Mouse (Mus musculus) hindbrain, embryonic 16.5 days (tissue): ENCODE measurements around the gene Gorasp1. TPM values are rescaled to one million over a fixed set of nuclear protein-coding genes. Genes with fewer than 3 reads are reported as not detected.

ENCODE experiments used
- ATAC-seq: fragments of 200-750 bp; cut with Nextera tagmentation; 2 replicates; pipeline ENCODE4 v1.8.0; 2017; ENCODE audit warnings: moderate TSS enrichment, moderate library complexity
- H3K27ac ChIP-seq: fragments of 300-500 bp; sonication (generic); 2 replicates; pipeline ENCODE4 v1.5.1; 2014; ENCODE audit warnings: low read depth, mild to moderate bottlenecking, control low read depth, low read length, moderate library complexity
- H3K27me3 ChIP-seq: fragments of 300-500 bp; sonication (generic); replicated peaks from 2 replicates; pipeline ENCODE4 v1.6.1; 2014; ENCODE audit warnings: low read length; ENCODE audit not compliant: control insufficient read depth, insufficient read depth
- H3K36me3 ChIP-seq: fragments of 300-500 bp; sonication (generic); 2 replicates; pipeline ENCODE4 v1.6.1; 2014; ENCODE audit warnings: mild to moderate bottlenecking, low read length, moderate library complexity, mixed read lengths; ENCODE audit not compliant: control insufficient read depth, insufficient read depth
- H3K4me1 ChIP-seq: fragments of 300-500 bp; sonication (generic); 2 replicates; pipeline ENCODE4 v1.6.1; 2014; ENCODE audit warnings: low read depth, low read length; ENCODE audit not compliant: control insufficient read depth, insufficient read depth
- H3K4me2 ChIP-seq: fragments of 300-500 bp; sonication (generic); 2 replicates; pipeline ENCODE4 v1.6.1; 2014; ENCODE audit warnings: mild to moderate bottlenecking, low read length, control low read depth, moderate library complexity
- H3K4me3 ChIP-seq: fragments of 300-500 bp; sonication (generic); 2 replicates; pipeline ENCODE4 v1.5.1; 2014; ENCODE audit warnings: mild to moderate bottlenecking, low read length, control low read depth, moderate library complexity
- H3K9ac ChIP-seq: fragments of 300-500 bp; sonication (generic); 2 replicates; pipeline ENCODE4 v1.6.1; 2014; ENCODE audit warnings: low read depth, mild to moderate bottlenecking, control low read depth, low read length, moderate library complexity
- H3K9me3 ChIP-seq: fragments of 300-500 bp; sonication (generic); 2 replicates; pipeline ENCODE4 v1.6.1; 2014; ENCODE audit warnings: mild to moderate bottlenecking, low read length, moderate library complexity; ENCODE audit not compliant: control insufficient read depth
- WGBS: fragments of 180-500 bp; shearing (Covaris S2); extraction: QIAGEN DNeasy Blood & Tissue Kit; methylation state at CpG from one replicate; pipeline ENCODE4 v1.1.7; 2014; 5-methylcytosine and 5-hydroxymethylcytosine counted together
- polyA plus RNA-seq: library from polyadenylated mRNA; unstranded; fragments of >200 nt; fragmentation: Nextera tagmentation; extraction: Ambion mirVana; gene quantifications from 2 replicates; pipeline ENCODE4 v1.2.1, GENCODE M21; 2015

The Gorasp1 gene
- polyA plus RNA-seq, 1 experiment from 2014 or later: 33.1 TPM

GRCm38 (mm10) chr9:119973869-119974520, 36.6 kb upstream of the Gorasp1 start:
- Histone ChIP-seq H3K36me3 (no peaks in the 10 kb centered on the region), H3K27me3 (no peaks in the 10 kb centered on the region), H3K4me1 (peaks cover 17% of the 10 kb centered on the region), H3K27ac (no peak overlapping the region), H3K4me2 (no peak overlapping the region), H3K9me3 (no peaks in the 10 kb centered on the region), H3K4me3 (no peak overlapping the region), H3K9ac (no peak overlapping the region)
- ATAC-seq: no peak
- 91% methylated on average over 27 of the region's 27 CpGs for WGBS

DNA sequence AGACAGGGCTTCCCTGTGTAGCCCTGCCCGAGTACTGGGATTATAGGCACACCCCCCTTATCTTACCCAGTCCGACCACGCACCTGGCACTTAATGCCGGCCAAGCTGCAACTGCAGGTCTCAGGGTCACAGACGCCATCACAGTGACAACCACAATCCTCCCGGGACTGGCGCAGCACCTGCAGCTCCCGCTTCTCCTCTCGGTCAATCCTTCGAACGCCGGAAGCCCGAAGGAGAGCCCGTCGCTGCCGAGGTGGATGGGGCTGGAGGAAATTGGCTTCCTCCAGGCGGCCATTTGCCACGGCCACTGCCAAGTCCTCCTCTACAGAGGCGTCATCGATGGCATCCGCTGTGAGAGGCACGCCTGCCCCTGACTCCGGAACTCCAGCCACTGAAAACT, 35.9 kb upstream of the Gorasp1 start:
- WGBS: 90% methylated on average over 23 of the region's 23 CpGs
- H3K4me1 ChIP-seq: peaks cover 17% of the 10 kb centered on the region
- no peak overlapping the region for H3K27ac ChIP-seq
- no peak overlapping the region for H3K9ac ChIP-seq
- no peaks in the 10 kb centered on the region for H3K9me3 ChIP-seq
- H3K4me3 ChIP-seq: no peak overlapping the region
- no peaks in the 10 kb centered on the region for H3K27me3 ChIP-seq
- no peaks in the 10 kb centered on the region for H3K36me3 ChIP-seq
- no peak overlapping the region for H3K4me2 ChIP-seq
- ATAC-seq: no peak

- H3K27ac ChIP-seq: no peak overlapping the region; the same call in 1 of the 2 replicates
Observed at GRCm38 (mm10) chr9:119972582-119972981, 35.2 kb upstream of the Gorasp1 start.

GRCm38 (mm10) chr9:119972166-119972565, 34.8 kb upstream of the Gorasp1 start:
- ATAC-seq: no peak
- Histone ChIP-seq H3K4me2 (no peak overlapping the region), H3K4me1 (peaks cover 13% of the 10 kb centered on the region), H3K27ac (no peak overlapping the region; the same call in 1 of the 2 replicates), H3K4me3 (no peak overlapping the region), H3K36me3 (no peaks in the 10 kb centered on the region), H3K27me3 (no peaks in the 10 kb centered on the region), H3K9me3 (no peaks in the 10 kb centered on the region), H3K9ac (no peak overlapping the region)
- 83% methylated on average over 10 of the region's 10 CpGs for WGBS

More at GRCm38 (mm10) chr9:119972582-119972981, 35.2 kb upstream of the Gorasp1 start:
- H3K4me1 ChIP-seq: peaks cover 16% of the 10 kb centered on the region
- H3K9me3 ChIP-seq: no peaks in the 10 kb centered on the region
- H3K9ac ChIP-seq: no peak overlapping the region
- no peak for ATAC-seq
- no peak overlapping the region for H3K4me3 ChIP-seq
- WGBS: 72% methylated on average over 12 of the region's 12 CpGs
- no peak overlapping the region for H3K4me2 ChIP-seq
- H3K36me3 ChIP-seq: no peaks in the 10 kb centered on the region
- H3K27me3 ChIP-seq: no peaks in the 10 kb centered on the region

DNA sequence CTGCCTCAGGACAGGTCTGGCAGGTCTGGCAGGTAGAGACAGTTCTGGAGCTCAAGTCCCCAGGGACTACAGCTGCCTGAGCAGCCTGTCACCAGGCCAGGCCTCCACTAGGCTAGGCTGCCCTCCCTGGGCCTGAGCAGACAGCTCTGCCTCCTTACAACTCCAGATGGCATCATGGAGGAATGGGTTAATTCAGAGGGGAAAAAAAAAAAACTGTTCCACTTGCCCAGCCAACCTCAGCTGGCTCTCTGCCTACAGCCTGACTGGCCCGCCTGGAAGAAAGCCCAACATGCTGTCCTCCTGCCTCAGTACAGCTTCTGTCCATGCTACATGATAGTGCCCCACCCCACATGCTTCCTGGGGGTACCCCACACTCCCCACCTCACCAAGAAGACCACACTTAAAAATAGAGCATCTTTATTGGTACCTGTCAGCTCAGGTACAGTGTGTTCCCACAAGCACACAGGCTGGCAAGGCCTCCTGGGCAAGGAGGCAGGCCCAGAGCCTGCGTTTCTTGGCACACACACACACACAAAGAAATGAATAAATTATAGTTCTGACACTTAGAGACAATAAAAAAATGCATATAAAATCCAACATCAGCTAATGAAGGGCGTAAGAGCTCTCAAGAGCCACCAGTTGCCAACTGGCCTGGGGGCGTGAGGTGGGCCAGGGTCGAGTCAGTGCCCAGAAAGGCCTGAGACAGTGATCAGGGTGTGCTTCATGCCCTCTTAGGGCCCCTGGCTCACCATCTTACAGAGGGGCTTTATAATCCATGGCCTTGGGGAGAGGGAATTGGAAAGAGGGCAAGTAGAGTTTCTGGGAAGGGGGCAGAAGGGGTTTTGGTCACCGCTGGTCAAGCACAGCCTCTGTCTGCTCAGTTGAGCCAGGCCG, 33.6 kb upstream of the Gorasp1 start:
- no peaks in the 10 kb centered on the region for H3K9me3 ChIP-seq
- ATAC-seq: peak; percentile 70
- no peak overlapping the region for H3K4me3 ChIP-seq
- H3K27ac ChIP-seq: peak overlapping the region; percentile 55
- WGBS: 66% methylated on average over 7 of the region's 7 CpGs
- peaks cover 11% of the 10 kb centered on the region for H3K4me1 ChIP-seq
- no peaks in the 10 kb centered on the region for H3K27me3 ChIP-seq
- no peak overlapping the region for H3K9ac ChIP-seq
- H3K4me2 ChIP-seq: no peak overlapping the region
- H3K36me3 ChIP-seq: no peaks in the 10 kb centered on the region

GRCm38 (mm10) chr9:119970221-119970620, 32.9 kb upstream of the Gorasp1 start:
- no peak overlapping the region for H3K4me3 ChIP-seq
- H3K9me3 ChIP-seq: no peaks in the 10 kb centered on the region
- ATAC-seq: peak; percentile 31; the same call in 1 of the 2 replicates
- H3K27ac ChIP-seq: peak overlapping the region; percentile 26; the same call in 1 of the 2 replicates
- H3K4me2 ChIP-seq: no peak overlapping the region
- H3K27me3 ChIP-seq: no peaks in the 10 kb centered on the region
- no peak overlapping the region for H3K9ac ChIP-seq
- no peaks in the 10 kb centered on the region for H3K36me3 ChIP-seq
- WGBS: 35% methylated on average over 6 of the region's 6 CpGs
- peaks cover 11% of the 10 kb centered on the region for H3K4me1 ChIP-seq

- H3K27me3 ChIP-seq: no peaks in the 10 kb centered on the region
- H3K9me3 ChIP-seq: no peaks in the 10 kb centered on the region
- ATAC-seq: no peak
- 80% methylated on average over 7 of the region's 7 CpGs for WGBS
- no peak overlapping the region for H3K9ac ChIP-seq
- H3K4me2 ChIP-seq: no peak overlapping the region
- peaks cover 11% of the 10 kb centered on the region for H3K4me1 ChIP-seq
- no peak overlapping the region for H3K27ac ChIP-seq
- H3K4me3 ChIP-seq: no peak overlapping the region
- H3K36me3 ChIP-seq: no peaks in the 10 kb centered on the region
Observed at GRCm38 (mm10) chr9:119969811-119970210, 32.4 kb upstream of the Gorasp1 start.

DNA sequence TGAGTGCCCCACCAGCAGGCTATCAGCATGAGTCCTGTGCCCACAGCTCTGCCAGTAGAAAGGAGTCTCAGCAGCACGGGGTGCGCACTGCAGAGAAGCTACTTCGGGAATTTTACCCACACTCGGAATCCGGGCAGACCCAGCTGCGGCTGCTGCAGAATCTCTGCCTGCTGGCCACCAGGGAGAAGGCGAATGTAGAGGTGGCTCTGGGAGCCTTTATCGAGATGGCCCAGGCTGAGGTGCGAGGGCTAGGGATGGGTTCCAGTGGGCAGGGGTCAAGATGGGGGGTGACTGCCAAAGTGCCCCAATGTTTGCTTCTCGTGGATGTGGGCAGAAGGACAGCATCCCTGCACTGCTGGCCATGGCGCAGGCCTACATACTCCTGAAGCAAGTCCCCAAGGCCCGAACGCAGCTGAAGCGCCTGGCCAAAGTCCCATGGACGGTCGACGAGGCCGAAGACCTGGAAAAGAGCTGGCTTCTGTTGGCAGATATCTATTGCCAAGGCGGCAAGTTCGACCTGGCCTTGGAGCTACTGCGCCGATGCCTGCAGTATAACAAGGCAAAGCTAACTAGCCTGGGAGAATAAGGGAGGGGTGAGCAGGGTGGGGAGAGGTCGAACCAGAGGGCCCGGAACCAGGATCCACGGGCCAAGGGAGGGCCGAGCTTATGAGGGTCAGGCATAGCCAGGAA, 29.0 kb upstream of the Gorasp1 start:
- Histone ChIP-seq H3K9ac (no peak overlapping the region), H3K9me3 (no peaks in the 10 kb centered on the region), H3K27me3 (no peaks in the 10 kb centered on the region; the same call in 1 of the 2 replicates), H3K4me1 (peaks cover 11% of the 10 kb centered on the region), H3K27ac (no peak overlapping the region), H3K36me3 (no peaks in the 10 kb centered on the region), H3K4me2 (no peak overlapping the region), H3K4me3 (no peak overlapping the region)
- 81% methylated on average over 26 of the region's 26 CpGs for WGBS
- no peak for ATAC-seq

DNA sequence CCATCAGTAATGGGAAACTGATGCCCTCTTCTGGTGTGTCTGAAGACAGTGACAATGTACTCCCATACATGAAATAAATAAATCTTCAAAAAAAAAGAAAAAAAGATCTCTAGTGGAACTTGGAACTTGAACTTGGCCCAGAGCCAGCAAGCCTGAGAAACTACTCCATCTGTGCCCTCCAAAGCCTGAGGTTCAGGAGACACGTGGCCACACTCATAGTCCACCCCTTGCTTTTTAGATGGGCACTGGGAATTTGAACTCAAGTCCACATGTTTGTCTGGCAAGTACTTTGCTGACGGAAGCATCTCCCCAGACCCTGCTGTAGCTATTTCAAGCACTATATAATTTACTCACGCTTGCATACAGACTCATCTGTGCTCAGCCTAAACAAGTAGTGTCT, 27.8 kb upstream of the Gorasp1 start:
- Histone ChIP-seq H3K9ac (no peak overlapping the region), H3K36me3 (no peaks in the 10 kb centered on the region), H3K4me3 (no peak overlapping the region), H3K4me1 (no peaks in the 10 kb centered on the region), H3K9me3 (no peaks in the 10 kb centered on the region), H3K4me2 (no peak overlapping the region), H3K27ac (no peak overlapping the region), H3K27me3 (no peaks in the 10 kb centered on the region; the same call in 1 of the 2 replicates)
- 74% methylated on average over 3 of the region's 3 CpGs for WGBS
- ATAC-seq: no peak
